Mouse (Mus musculus): ENCODE measurements at regions not wholly inside any gene's neighbourhood (a gene's known extent, or its start where the extent isn't known, plus 50 kb on each side); places are given as distances from the start of the nearest gene placed in this dataset.

- no peaks in the 10 kb centered on the region for H3K4me1 ChIP-seq (ENCODE audit: control insufficient read depth, insufficient read depth, low read length)
- no peak overlapping the region for H3K27ac ChIP-seq (replicated peaks; ENCODE audit: low read depth, low read length)
- H3K9me3 ChIP-seq (ENCODE audit: control insufficient read depth, low read length), result no peaks in the 10 kb centered on the region
- no peak for ATAC-seq (ENCODE audit: low FRiP score, low read depth)
- DNase-seq (ENCODE audit: low spot score), result no peak
- H3K4me2 ChIP-seq (replicated peaks; ENCODE audit: low read depth, low read length, severe bottlenecking), result no peak overlapping the region
- no peaks in the 10 kb centered on the region for H3K36me3 ChIP-seq (ENCODE audit: control insufficient read depth, insufficient read depth, low read length)
- H3K4me3 ChIP-seq (replicated peaks; ENCODE audit: low read length), result no peak overlapping the region
- WGBS, result 79% methylated on average over 8 of the region's 8 CpGs
- no peak for TF ChIP-seq POLR2A (IDR thresholded peaks at IDR 0.05; ENCODE audit: borderline replicate concordance, extremely low read depth, insufficient read depth, insufficient read length)
- H3K9ac ChIP-seq (ENCODE audit: low read depth, low read length, severe bottlenecking), result no peak overlapping the region
- H3K27me3 ChIP-seq (ENCODE audit: control insufficient read depth, insufficient read depth, low read length), result no peaks in the 10 kb centered on the region
Observed at GRCm38 (mm10) chr1:164628840-164629239, 167.6 kb upstream of the Dpt start.

GRCm38 (mm10) chr1:164622946-164623345 is 164.8 kb upstream of the Atp1b1 start:
- WGBS, result 93% methylated on average over 4 of the region's 4 CpGs
- ATAC-seq (ENCODE audit: low FRiP score, low read depth) (no peak), DNase-seq (ENCODE audit: low spot score) (no peak)
- Histone ChIP-seq H3K4me2 (replicated peaks; ENCODE audit: low read depth, low read length, severe bottlenecking) (no peak overlapping the region), H3K9me3 (ENCODE audit: control insufficient read depth, low read length) (no peaks in the 10 kb centered on the region), H3K4me1 (ENCODE audit: control insufficient read depth, insufficient read depth, low read length) (no peaks in the 10 kb centered on the region), H3K36me3 (ENCODE audit: control insufficient read depth, insufficient read depth, low read length) (no peaks in the 10 kb centered on the region), H3K4me3 (replicated peaks; ENCODE audit: low read length) (no peak overlapping the region), H3K27ac (replicated peaks; ENCODE audit: low read depth, low read length) (no peak overlapping the region), H3K27me3 (ENCODE audit: control insufficient read depth, insufficient read depth, low read length) (no peaks in the 10 kb centered on the region), H3K9ac (ENCODE audit: low read depth, low read length, severe bottlenecking) (no peak overlapping the region)
- TF ChIP-seq POLR2A (IDR thresholded peaks at IDR 0.05; ENCODE audit: borderline replicate concordance, extremely low read depth, insufficient read depth, insufficient read length), result no peak

GRCm38 (mm10) chr1:164622417-164622816 is 164.3 kb upstream of the Atp1b1 start:
- Histone ChIP-seq H3K27ac (replicated peaks; ENCODE audit: low read depth, low read length) (no peak overlapping the region), H3K4me2 (replicated peaks; ENCODE audit: low read depth, low read length, severe bottlenecking) (no peak overlapping the region), H3K4me1 (ENCODE audit: control insufficient read depth, insufficient read depth, low read length) (no peaks in the 10 kb centered on the region), H3K27me3 (ENCODE audit: control insufficient read depth, insufficient read depth, low read length) (no peaks in the 10 kb centered on the region), H3K4me3 (replicated peaks; ENCODE audit: low read length) (no peak overlapping the region), H3K36me3 (ENCODE audit: control insufficient read depth, insufficient read depth, low read length) (no peaks in the 10 kb centered on the region), H3K9ac (ENCODE audit: low read depth, low read length, severe bottlenecking) (no peak overlapping the region), H3K9me3 (ENCODE audit: control insufficient read depth, low read length) (no peaks in the 10 kb centered on the region)
- ATAC-seq (ENCODE audit: low FRiP score, low read depth), result no peak
- no peak for DNase-seq (ENCODE audit: low spot score)
- whole genome bisulfite sequencing, result 92% methylated on average over 3 of the region's 3 CpGs
- TF ChIP-seq POLR2A (IDR thresholded peaks at IDR 0.05; ENCODE audit: borderline replicate concordance, extremely low read depth, insufficient read depth, insufficient read length), result no peak

GRCm38 (mm10) chr1:164620129-164620528 is 162.0 kb upstream of the Atp1b1 start:
- DNase-seq (ENCODE audit: low spot score) (no peak), ATAC-seq (ENCODE audit: low FRiP score, low read depth) (no peak)
- no peaks in the 10 kb centered on the region for H3K36me3 ChIP-seq (ENCODE audit: control insufficient read depth, insufficient read depth, low read length)
- H3K4me2 ChIP-seq (replicated peaks; ENCODE audit: low read depth, low read length, severe bottlenecking), result no peak overlapping the region
- H3K4me3 ChIP-seq (replicated peaks; ENCODE audit: low read length), result no peak overlapping the region
- H3K27me3 ChIP-seq (ENCODE audit: control insufficient read depth, insufficient read depth, low read length), result no peaks in the 10 kb centered on the region
- H3K9me3 ChIP-seq (ENCODE audit: control insufficient read depth, low read length), result no peaks in the 10 kb centered on the region
- 77% methylated on average over 1 of the region's 1 CpGs for WGBS
- H3K4me1 ChIP-seq (ENCODE audit: control insufficient read depth, insufficient read depth, low read length), result no peaks in the 10 kb centered on the region
- TF ChIP-seq POLR2A (IDR thresholded peaks at IDR 0.05; ENCODE audit: borderline replicate concordance, extremely low read depth, insufficient read depth, insufficient read length), result no peak
- H3K27ac ChIP-seq (replicated peaks; ENCODE audit: low read depth, low read length), result no peak overlapping the region
- no peak overlapping the region for H3K9ac ChIP-seq (ENCODE audit: low read depth, low read length, severe bottlenecking)

- Histone ChIP-seq H3K4me3 (replicated peaks; ENCODE audit: low read length) (no peak overlapping the region), H3K27ac (replicated peaks; ENCODE audit: low read depth, low read length) (no peak overlapping the region), H3K36me3 (ENCODE audit: control insufficient read depth, insufficient read depth, low read length) (no peaks in the 10 kb centered on the region), H3K9ac (ENCODE audit: low read depth, low read length, severe bottlenecking) (no peak overlapping the region), H3K27me3 (ENCODE audit: control insufficient read depth, insufficient read depth, low read length) (no peaks in the 10 kb centered on the region), H3K9me3 (ENCODE audit: control insufficient read depth, low read length) (no peaks in the 10 kb centered on the region), H3K4me2 (replicated peaks; ENCODE audit: low read depth, low read length, severe bottlenecking) (no peak overlapping the region), H3K4me1 (ENCODE audit: control insufficient read depth, insufficient read depth, low read length) (no peaks in the 10 kb centered on the region)
- DNase-seq (ENCODE audit: low spot score) (no peak), ATAC-seq (ENCODE audit: low FRiP score, low read depth) (no peak)
- TF ChIP-seq POLR2A (IDR thresholded peaks at IDR 0.05; ENCODE audit: borderline replicate concordance, extremely low read depth, insufficient read depth, insufficient read length), result no peak
Observed at GRCm38 (mm10) chr1:164617871-164618270, 159.7 kb upstream of the Atp1b1 start.

- no peak overlapping the region for H3K4me2 ChIP-seq (replicated peaks; ENCODE audit: low read depth, low read length, severe bottlenecking)
- no peaks in the 10 kb centered on the region for H3K4me1 ChIP-seq (ENCODE audit: control insufficient read depth, insufficient read depth, low read length)
- no peak overlapping the region for H3K9ac ChIP-seq (ENCODE audit: low read depth, low read length, severe bottlenecking)
- no peak overlapping the region for H3K27ac ChIP-seq (replicated peaks; ENCODE audit: low read depth, low read length)
- TF ChIP-seq POLR2A (IDR thresholded peaks at IDR 0.05; ENCODE audit: borderline replicate concordance, extremely low read depth, insufficient read depth, insufficient read length), result no peak
- ATAC-seq (ENCODE audit: low FRiP score, low read depth) (no peak), DNase-seq (ENCODE audit: low spot score) (no peak)
- H3K27me3 ChIP-seq (ENCODE audit: control insufficient read depth, insufficient read depth, low read length), result no peaks in the 10 kb centered on the region
- no peaks in the 10 kb centered on the region for H3K9me3 ChIP-seq (ENCODE audit: control insufficient read depth, low read length)
- 89% methylated on average over 5 of the region's 5 CpGs for WGBS
- no peaks in the 10 kb centered on the region for H3K36me3 ChIP-seq (ENCODE audit: control insufficient read depth, insufficient read depth, low read length)
- H3K4me3 ChIP-seq (replicated peaks; ENCODE audit: low read length), result no peak overlapping the region
Observed at GRCm38 (mm10) chr1:164607061-164607460, 148.9 kb upstream of the Atp1b1 start.

Data from limb, embryonic 14.5 days (tissue).